Mouse (Mus musculus): ENCODE results near the gene Gm12258.
"Not testable (repeated sequence)": the region's sequence is repeated elsewhere in the genome, so short reads cannot be mapped to it uniquely, and the experiment has no call there.

The Gm12258 gene

GRCm38 (mm10) chr11:58846919-58847461 lies at the start of gene Gm12258:
TSS of gene Gm12258 (plus strand) at chr11:58847158.
- in situ Hi-C loops (cut with MboI): no loop called here

GRCm38 (mm10) chr11:58799747-58800146 lies 47.2 kb upstream of the Gm12258 start:
- in situ Hi-C loops (cut with MboI): no loop called here

GRCm38 (mm10) chr11:58801558-58802228 lies 45.3 kb upstream of the Gm12258 start, which contains the start of gene Fam183b:
TSS of gene Fam183b (minus strand) at chr11:58801960.
- in situ Hi-C loops (cut with MboI): no loop called here

- in situ Hi-C loops (cut with MboI): no loop called here
These were observed 43.1 kb upstream of the Gm12258 start for GRCm38 (mm10) chr11:58803871-58804270.

- in situ Hi-C loops (cut with MboI): no loop called here
These were observed 42.6 kb upstream of the Gm12258 start for GRCm38 (mm10) chr11:58804393-58804792.

GRCm38 (mm10) chr11:58812001-58812400 lies 35.0 kb upstream of the Gm12258 start:
- in situ Hi-C loops (cut with MboI): no loop called here

GRCm38 (mm10) chr11:58814700-58815099 lies 32.3 kb upstream of the Gm12258 start, which contains the start of gene Olfr313:
TSS of gene Olfr313 (plus strand) at chr11:58815000.
- in situ Hi-C loops (cut with MboI): not testable (repeated sequence)

- in situ Hi-C loops (cut with MboI): no loop called here
These were observed 31.3 kb upstream of the Gm12258 start for GRCm38 (mm10) chr11:58815676-58816075.

GRCm38 (mm10) chr11:58828937-58829336 lies 18.0 kb upstream of the Gm12258 start, which contains the start of gene Olfr312:
TSS of gene Olfr312 (plus strand) at chr11:58829237.
- in situ Hi-C loops (cut with MboI): not testable (repeated sequence)

GRCm38 (mm10) chr11:58829764-58830163 lies 17.2 kb upstream of the Gm12258 start:
- in situ Hi-C loops (cut with MboI): no loop called here

GRCm38 (mm10) chr11:58832541-58832940 lies 14.4 kb upstream of the Gm12258 start:
- in situ Hi-C loops (cut with MboI): not testable (repeated sequence)

- in situ Hi-C loops (cut with MboI): not testable (repeated sequence)
These were observed 8.0 kb upstream of the Gm12258 start, which contains the start of gene Olfr311 for GRCm38 (mm10) chr11:58838951-58839350. TSS of gene Olfr311 (plus strand) at chr11:58839251.

- in situ Hi-C loops (cut with MboI): no loop called here
These were observed 678 bp downstream of the Gm12258 start for GRCm38 (mm10) chr11:58847636-58848035.

- in situ Hi-C loops (cut with MboI): no loop called here
These were observed 2.8 kb downstream of the Gm12258 start for GRCm38 (mm10) chr11:58849731-58850130.

GRCm38 (mm10) chr11:58860744-58861143 lies 13.8 kb downstream of the Gm12258 start:
- in situ Hi-C loops (cut with MboI): no loop called here

- in situ Hi-C loops (cut with MboI): no loop called here
These were observed 20.3 kb downstream of the Gm12258 start, which contains the start of gene 2810021J22Rik for GRCm38 (mm10) chr11:58867039-58867953. TSS of gene 2810021J22Rik (plus strand) at chr11:58867216.

- in situ Hi-C loops (cut with MboI): no loop called here
These were observed 21.0 kb downstream of the Gm12258 start for GRCm38 (mm10) chr11:58867954-58868330.

GRCm38 (mm10) chr11:58870961-58871360 lies 24.0 kb downstream of the Gm12258 start:
- in situ Hi-C loops (cut with MboI): no loop called here

- in situ Hi-C loops (cut with MboI): no loop called here
These were observed 36.8 kb downstream of the Gm12258 start for GRCm38 (mm10) chr11:58883756-58884155.

GRCm38 (mm10) chr11:58890511-58890910 lies 43.6 kb downstream of the Gm12258 start:
- in situ Hi-C loops (cut with MboI): no loop called here

GRCm38 (mm10) chr11:58894456-58894855 lies 47.5 kb downstream of the Gm12258 start:
- in situ Hi-C loops (cut with MboI): no loop called here

GRCm38 (mm10) chr11:58897485-58897884 lies 50.5 kb downstream of the Gm12258 start:
- in situ Hi-C loops (cut with MboI): no loop called here

All from mature B cell (primary cell).